Mouse (Mus musculus): ENCODE measurements around the gene Irx5.

GRCm38 (mm10) chr8:92333406-92333805 lies 24.0 kb upstream of the Irx5 start:
- TF ChIP-seq CTCF (IDR thresholded peaks at IDR 0.05; ENCODE audit: insufficient read depth, low read depth, low read length) (no peak), POLR2A (IDR thresholded peaks at IDR 0.05; ENCODE audit: insufficient read depth, low read depth, low read length) (no peak)

Measured in olfactory bulb, adult 2 months (tissue).